Mouse (Mus musculus) gastrocnemius, adult 18-20 months (tissue): Measurements from ENCODE around the gene Olfr924. TPM values are rescaled to one million over a fixed set of nuclear protein-coding genes. Genes with fewer than 3 reads are reported as not detected.
"Not testable (repeated sequence)": the region's sequence is repeated elsewhere in the genome, so short reads cannot be mapped to it uniquely, and the experiment has no call there.

Experiments used
- DNase-seq: peaks from one replicate; pipeline ENCODE4 v3.0.0; 2021; ENCODE audit warnings: low spot score
- long read RNA-seq, 2 experiments: library from polyadenylated mRNA; stranded (forward); transcript quantifications; one replicate each; pipeline ENCODE4 v2.0.0; 2021
- total RNA-seq, 2 experiments: library from RNA; stranded (reverse); gene quantifications; 2 replicates each; pipeline ENCODE4 v1.2.3; 2021

Olfr924 gene
- total RNA-seq = not detected
- long read RNA-seq, experiment 1 = 0 reads
- long read RNA-seq, experiment 2 = 0 reads

- DNase-seq = no peak
These were observed at the start of gene Olfr924 for GRCm38 (mm10) chr9:38844149-38844548. Olfr924 (plus strand) TSS chr9:38844449.

GRCm38 (mm10) chr9:38805696-38806095 lies 38.6 kb upstream of the Olfr924 start:
- DNase-seq = no peak

GRCm38 (mm10) chr9:38814314-38814713 lies 29.9 kb upstream of the Olfr924 start, which contains the start of gene Olfr922:
Olfr922 (plus strand) TSS chr9:38814614.
- DNase-seq = no peak

GRCm38 (mm10) chr9:38815458-38815986 lies 28.7 kb upstream of the Olfr924 start:
- no peak for DNase-seq

- DNase-seq = no peak
These were observed 18.0 kb upstream of the Olfr924 start, which contains the start of gene Olfr923 for GRCm38 (mm10) chr9:38826245-38826644. Olfr923 (plus strand) TSS chr9:38826545.

- no peak for DNase-seq
These were observed 11.2 kb upstream of the Olfr924 start for GRCm38 (mm10) chr9:38833027-38833426.

GRCm38 (mm10) chr9:38854760-38855159 lies 10.5 kb downstream of the Olfr924 start, which contains the start of gene Olfr26:
Olfr26 (plus strand) TSS chr9:38855060.
- no peak for DNase-seq

- not testable (repeated sequence) for DNase-seq
These were observed 30.6 kb downstream of the Olfr924 start for GRCm38 (mm10) chr9:38874880-38875279.

- no peak for DNase-seq
These were observed 32.6 kb downstream of the Olfr924 start, which contains the start of gene Olfr926 for GRCm38 (mm10) chr9:38876826-38877225. Olfr926 (plus strand) TSS chr9:38877126.

Other genes with a start within 250 kb of the Olfr924 start
- not detected for gene Olfr914, start 239.3 kb upstream of the Olfr924 start, total RNA-seq
- not detected for gene Olfr916, start 184.6 kb upstream of the Olfr924 start, total RNA-seq
- not detected for gene Olfr917, start 178.6 kb upstream of the Olfr924 start, total RNA-seq
- gene Olfr918, start 169.8 kb upstream of the Olfr924 start, total RNA-seq = not detected
- not detected for gene Olfr919, start 140.8 kb upstream of the Olfr924 start, total RNA-seq
- 10 to 100 TPM; 12.9 to 14.9 TPM for gene Vwa5a, start 126.2 kb upstream of the Olfr924 start, total RNA-seq
- gene Olfr920, start 92.2 kb upstream of the Olfr924 start, total RNA-seq = under 1 TPM; 0.05 to 0.07 TPM
- not detected for gene Olfr921, start 71.4 kb upstream of the Olfr924 start, total RNA-seq
- gene Olfr922, start 29.8 kb upstream of the Olfr924 start, total RNA-seq = not detected
- not detected for gene Olfr923, start 17.9 kb upstream of the Olfr924 start, total RNA-seq
- not detected for gene Olfr26, start 10.6 kb downstream of the Olfr924 start, total RNA-seq
- gene Olfr926, start 32.7 kb downstream of the Olfr924 start, total RNA-seq = not detected
- gene Olfr930, start 85.4 kb downstream of the Olfr924 start, total RNA-seq = not detected
- not detected for gene Olfr933, start 127.9 kb downstream of the Olfr924 start, total RNA-seq
- gene Olfr934, start 143.9 kb downstream of the Olfr924 start, total RNA-seq = not detected
- gene Olfr935, start 155.2 kb downstream of the Olfr924 start, total RNA-seq = not detected
- not detected for gene Olfr146, start 178.9 kb downstream of the Olfr924 start, total RNA-seq
- gene Olfr937, start 220.5 kb downstream of the Olfr924 start, total RNA-seq = not detected
- not detected for gene Olfr938, start 234.4 kb downstream of the Olfr924 start, total RNA-seq